Mouse (Mus musculus): Measurements from ENCODE around the gene Mtif3. TPM values are rescaled to one million over a fixed set of nuclear protein-coding genes. Genes with fewer than 3 reads are reported as not detected.
A peak's percentile ranks its signal among the peaks of the same experiment; 100 is the strongest.

The Mtif3 gene
- polyA plus RNA-seq, 1 experiment from 2014 or later = 30.0 TPM

- Histone ChIP-seq H3K9me3 (ENCODE audit: control insufficient read depth, low read length) (no peaks in the 10 kb centered on the region), H3K27ac (replicated peaks; ENCODE audit: low read depth, low read length) (no peak overlapping the region), H3K36me3 (ENCODE audit: control insufficient read depth, insufficient read depth, low read length) (no peaks in the 10 kb centered on the region), H3K4me2 (ENCODE audit: low read length) (no peak overlapping the region), H3K4me3 (replicated peaks; ENCODE audit: low read depth, low read length) (no peak overlapping the region), H3K27me3 (ENCODE audit: control insufficient read depth, insufficient read depth, low read length) (no peaks in the 10 kb centered on the region), H3K4me1 (ENCODE audit: control insufficient read depth, insufficient read depth, low read length) (peaks cover 14% of the 10 kb centered on the region; the same call in 1 of the 2 replicates), H3K9ac (replicated peaks; ENCODE audit: low read length) (no peak overlapping the region)
- ATAC-seq (ENCODE audit: low FRiP score, low TSS enrichment) (no peak), DNase-seq (no peak)
- WGBS = 37% methylated on average over 6 of the region's 6 CpGs
Measured at GRCm38 (mm10) chr5:146916806-146917205, 46.8 kb downstream of the Mtif3 start.

DNA sequence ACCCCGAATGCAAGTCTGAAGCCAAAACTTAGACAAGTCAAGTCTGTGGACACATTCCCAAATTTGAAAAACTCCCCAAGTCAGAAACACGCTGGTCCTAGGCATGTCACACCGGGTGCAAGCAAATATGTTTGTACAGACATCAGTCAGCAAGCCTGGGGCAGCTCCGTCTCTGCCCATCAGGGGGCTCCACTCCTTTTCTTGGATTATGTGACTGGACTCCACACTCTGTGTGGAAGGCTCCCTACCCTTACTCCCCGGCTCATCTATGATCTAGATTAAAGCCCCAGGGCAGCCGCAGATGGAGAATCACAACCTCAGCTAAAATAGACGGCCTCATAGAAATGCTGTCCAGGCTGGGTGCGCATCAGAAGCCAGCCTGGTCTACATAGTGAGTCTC lies 47.3 kb downstream of the Mtif3 start:
- DNase-seq (no peak), ATAC-seq (ENCODE audit: low FRiP score, low TSS enrichment) (no peak)
- Histone ChIP-seq H3K4me2 (ENCODE audit: low read length) (no peak overlapping the region), H3K4me1 (ENCODE audit: control insufficient read depth, insufficient read depth, low read length) (peaks cover 14% of the 10 kb centered on the region; the same call in 1 of the 2 replicates), H3K9ac (replicated peaks; ENCODE audit: low read length) (no peak overlapping the region), H3K27me3 (ENCODE audit: control insufficient read depth, insufficient read depth, low read length) (no peaks in the 10 kb centered on the region), H3K9me3 (ENCODE audit: control insufficient read depth, low read length) (no peaks in the 10 kb centered on the region), H3K36me3 (ENCODE audit: control insufficient read depth, insufficient read depth, low read length) (no peaks in the 10 kb centered on the region), H3K4me3 (replicated peaks; ENCODE audit: low read depth, low read length) (no peak overlapping the region), H3K27ac (replicated peaks; ENCODE audit: low read depth, low read length) (no peak overlapping the region)
- 70% methylated on average over 8 of the region's 8 CpGs for WGBS

DNA sequence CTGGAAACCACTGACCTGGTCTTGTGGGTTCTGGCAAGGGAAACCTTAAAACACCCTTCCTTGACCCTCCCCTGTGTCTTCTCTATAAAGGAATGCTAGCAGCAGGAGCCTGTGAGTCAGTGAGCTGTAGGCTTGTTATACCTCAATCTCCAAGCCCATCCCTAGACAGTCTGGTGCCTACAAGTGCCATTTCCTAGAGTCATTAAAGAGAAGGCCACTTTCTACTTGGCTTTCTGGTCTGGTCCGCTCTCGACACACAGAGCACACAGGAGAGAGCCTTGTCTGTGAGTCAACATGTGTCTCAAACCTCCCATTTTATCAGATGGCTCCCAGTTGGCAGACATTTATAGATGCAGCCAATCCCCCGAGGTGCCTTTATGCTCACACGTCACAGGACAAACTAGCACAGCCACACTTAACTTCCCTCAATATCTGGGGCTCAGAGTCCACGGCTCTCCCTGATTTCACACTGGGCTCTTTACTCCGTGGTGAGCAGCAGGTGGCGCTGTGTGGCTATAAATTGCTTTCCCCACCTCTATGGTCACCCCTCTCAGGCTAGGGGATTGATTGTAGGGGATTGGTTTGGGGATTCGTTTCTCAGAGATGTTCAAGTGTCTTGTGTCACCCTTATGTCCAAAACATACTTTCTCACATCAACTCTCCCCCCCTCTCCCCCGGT lies 49.4 kb downstream of the Mtif3 start:
- H3K4me1 ChIP-seq (ENCODE audit: control insufficient read depth, insufficient read depth, low read length) = no peaks in the 10 kb centered on the region
- H3K9me3 ChIP-seq (ENCODE audit: control insufficient read depth, low read length) = no peaks in the 10 kb centered on the region
- H3K27ac ChIP-seq (replicated peaks; ENCODE audit: low read depth, low read length) = no peak overlapping the region
- no peak overlapping the region for H3K4me3 ChIP-seq (replicated peaks; ENCODE audit: low read depth, low read length)
- no peak overlapping the region for H3K9ac ChIP-seq (replicated peaks; ENCODE audit: low read length)
- H3K4me2 ChIP-seq (ENCODE audit: low read length) = no peak overlapping the region
- no peaks in the 10 kb centered on the region for H3K36me3 ChIP-seq (ENCODE audit: control insufficient read depth, insufficient read depth, low read length)
- 28% methylated on average over 9 of the region's 9 CpGs for WGBS
- no peaks in the 10 kb centered on the region for H3K27me3 ChIP-seq (ENCODE audit: control insufficient read depth, insufficient read depth, low read length)
- DNase-seq (peak; percentile 85), ATAC-seq (ENCODE audit: low FRiP score, low TSS enrichment) (no peak)

DNA sequence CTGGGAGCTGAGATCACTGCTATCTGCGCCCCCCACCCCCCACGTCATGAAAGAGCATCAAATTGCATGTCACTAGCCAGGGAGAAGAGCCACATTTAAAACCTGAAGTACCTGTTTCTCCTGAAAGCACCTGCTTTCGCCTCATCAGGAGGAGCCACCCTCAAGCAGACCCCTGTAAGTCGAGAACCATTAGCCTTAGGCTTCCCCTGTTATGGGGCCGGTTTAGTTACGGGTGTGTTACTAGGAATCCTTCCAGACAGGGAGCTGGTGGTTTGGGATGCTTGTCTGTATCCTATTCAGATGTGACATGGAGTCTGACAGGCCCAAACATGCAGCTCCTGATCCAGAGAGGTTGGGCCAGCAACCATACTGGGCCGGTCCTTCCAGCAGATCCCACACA lies 50.2 kb downstream of the Mtif3 start:
- WGBS = 84% methylated on average over 7 of the region's 7 CpGs
- no peaks in the 10 kb centered on the region for H3K9me3 ChIP-seq (ENCODE audit: control insufficient read depth, low read length)

GRCm38 (mm10) chr5:146912206-146912605 lies 51.4 kb downstream of the Mtif3 start:
- H3K4me2 ChIP-seq (ENCODE audit: low read length) = no peak overlapping the region
- H3K36me3 ChIP-seq (ENCODE audit: control insufficient read depth, insufficient read depth, low read length) = no peaks in the 10 kb centered on the region
- no peaks in the 10 kb centered on the region for H3K9me3 ChIP-seq (ENCODE audit: control insufficient read depth, low read length)
- WGBS = 19% methylated on average over 9 of the region's 9 CpGs
- no peak overlapping the region for H3K9ac ChIP-seq (replicated peaks; ENCODE audit: low read length)
- ATAC-seq (ENCODE audit: low FRiP score, low TSS enrichment) (no peak), DNase-seq (no peak)
- no peak overlapping the region for H3K27ac ChIP-seq (replicated peaks; ENCODE audit: low read depth, low read length)
- H3K4me3 ChIP-seq (replicated peaks; ENCODE audit: low read depth, low read length) = no peak overlapping the region
- no peaks in the 10 kb centered on the region for H3K4me1 ChIP-seq (ENCODE audit: control insufficient read depth, insufficient read depth, low read length)
- peaks cover 5% of the 10 kb centered on the region; the same call in 1 of the 2 replicates for H3K27me3 ChIP-seq (ENCODE audit: control insufficient read depth, insufficient read depth, low read length)

More for the DNA sequence above, 50.2 kb downstream of the Mtif3 start:
- DNase-seq (no peak), ATAC-seq (ENCODE audit: low FRiP score, low TSS enrichment) (no peak)
- Histone ChIP-seq H3K27ac (replicated peaks; ENCODE audit: low read depth, low read length) (no peak overlapping the region), H3K4me1 (ENCODE audit: control insufficient read depth, insufficient read depth, low read length) (no peaks in the 10 kb centered on the region), H3K4me2 (ENCODE audit: low read length) (no peak overlapping the region), H3K9ac (replicated peaks; ENCODE audit: low read length) (no peak overlapping the region), H3K4me3 (replicated peaks; ENCODE audit: low read depth, low read length) (no peak overlapping the region), H3K27me3 (ENCODE audit: control insufficient read depth, insufficient read depth, low read length) (no peaks in the 10 kb centered on the region), H3K36me3 (ENCODE audit: control insufficient read depth, insufficient read depth, low read length) (no peaks in the 10 kb centered on the region)

DNA sequence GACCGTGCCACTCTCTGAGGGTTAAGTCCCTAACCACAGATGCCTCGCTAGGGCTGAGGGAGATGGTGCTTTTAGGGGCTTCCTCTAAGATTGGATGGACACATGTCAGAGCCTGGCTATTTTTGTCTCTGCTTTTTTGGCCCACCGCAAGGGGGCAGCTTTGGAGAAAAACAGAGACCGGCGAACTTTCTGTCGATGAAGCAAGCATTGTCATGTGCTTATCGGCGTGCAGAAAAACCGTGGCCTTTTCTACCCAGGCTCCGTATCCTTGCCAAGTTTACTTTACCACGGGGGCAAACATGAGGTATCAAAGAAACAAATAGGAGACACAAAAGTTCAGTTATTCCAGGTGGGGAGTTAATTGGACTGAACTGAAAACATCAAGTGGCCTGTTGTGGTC lies 55.0 kb downstream of the Mtif3 start:
- Histone ChIP-seq H3K27me3 (ENCODE audit: control insufficient read depth, insufficient read depth, low read length) (peaks cover 7% of the 10 kb centered on the region; the same call in 1 of the 2 replicates), H3K4me2 (ENCODE audit: low read length) (no peak overlapping the region), H3K4me3 (replicated peaks; ENCODE audit: low read depth, low read length) (no peak overlapping the region), H3K4me1 (ENCODE audit: control insufficient read depth, insufficient read depth, low read length) (no peaks in the 10 kb centered on the region), H3K9me3 (ENCODE audit: control insufficient read depth, low read length) (no peaks in the 10 kb centered on the region), H3K9ac (replicated peaks; ENCODE audit: low read length) (no peak overlapping the region), H3K27ac (replicated peaks; ENCODE audit: low read depth, low read length) (no peak overlapping the region), H3K36me3 (ENCODE audit: control insufficient read depth, insufficient read depth, low read length) (no peaks in the 10 kb centered on the region)
- WGBS = 50% methylated on average over 11 of the region's 11 CpGs
- ATAC-seq (ENCODE audit: low FRiP score, low TSS enrichment) (no peak), DNase-seq (no peak)

- Histone ChIP-seq H3K4me2 (ENCODE audit: low read length) (no peak overlapping the region), H3K27me3 (ENCODE audit: control insufficient read depth, insufficient read depth, low read length) (peaks cover 7% of the 10 kb centered on the region; the same call in 1 of the 2 replicates), H3K27ac (replicated peaks; ENCODE audit: low read depth, low read length) (no peak overlapping the region), H3K36me3 (ENCODE audit: control insufficient read depth, insufficient read depth, low read length) (no peaks in the 10 kb centered on the region), H3K9ac (replicated peaks; ENCODE audit: low read length) (no peak overlapping the region), H3K4me3 (replicated peaks; ENCODE audit: low read depth, low read length) (no peak overlapping the region), H3K4me1 (ENCODE audit: control insufficient read depth, insufficient read depth, low read length) (no peaks in the 10 kb centered on the region), H3K9me3 (ENCODE audit: control insufficient read depth, low read length) (no peaks in the 10 kb centered on the region)
- DNase-seq (no peak), ATAC-seq (ENCODE audit: low FRiP score, low TSS enrichment) (no peak)
- 48% methylated on average over 5 of the region's 5 CpGs for WGBS
Measured at GRCm38 (mm10) chr5:146907533-146907932, 56.1 kb downstream of the Mtif3 start.

- no peaks in the 10 kb centered on the region for H3K36me3 ChIP-seq (ENCODE audit: control insufficient read depth, insufficient read depth, low read length)
- H3K27me3 ChIP-seq (ENCODE audit: control insufficient read depth, insufficient read depth, low read length) = peaks cover 7% of the 10 kb centered on the region; the same call in 1 of the 2 replicates
- H3K9ac ChIP-seq (replicated peaks; ENCODE audit: low read length) = no peak overlapping the region
- H3K4me2 ChIP-seq (ENCODE audit: low read length) = peak overlapping the region; percentile 15
- H3K27ac ChIP-seq (replicated peaks; ENCODE audit: low read depth, low read length) = no peak overlapping the region
- no peak overlapping the region for H3K4me3 ChIP-seq (replicated peaks; ENCODE audit: low read depth, low read length)
- no peaks in the 10 kb centered on the region for H3K4me1 ChIP-seq (ENCODE audit: control insufficient read depth, insufficient read depth, low read length)
- ATAC-seq (ENCODE audit: low FRiP score, low TSS enrichment) (no peak; the same call in 1 of the 2 replicates), DNase-seq (peak; percentile 92)
- 28% methylated on average over 14 of the region's 14 CpGs for WGBS
- H3K9me3 ChIP-seq (ENCODE audit: control insufficient read depth, low read length) = no peaks in the 10 kb centered on the region
Measured at GRCm38 (mm10) chr5:146905486-146906172, 58.0 kb downstream of the Mtif3 start.

DNA sequence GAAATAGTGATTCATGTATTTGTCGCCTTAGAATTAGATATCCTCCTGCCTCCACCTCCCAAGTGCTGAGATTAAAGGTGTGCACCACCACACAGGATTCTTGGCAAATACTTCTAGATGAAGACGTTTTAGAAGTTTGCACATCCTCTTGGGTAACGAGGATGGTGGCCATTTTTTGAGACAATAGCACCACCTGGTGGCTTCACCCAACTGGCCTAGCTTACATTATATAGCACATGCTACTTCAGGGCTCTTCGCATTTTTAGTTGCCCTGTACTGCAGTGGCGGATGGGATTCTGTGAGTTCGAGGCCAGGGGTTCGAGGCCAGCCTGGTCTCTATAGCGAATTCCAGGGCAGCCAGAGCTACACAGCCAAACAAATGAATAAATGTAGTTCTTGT lies 59.2 kb downstream of the Mtif3 start:
- ATAC-seq (ENCODE audit: low FRiP score, low TSS enrichment) = peak; percentile 46; the same call in 1 of the 2 replicates
- 32% methylated on average over 8 of the region's 8 CpGs for WGBS

More for the DNA sequence above, 59.2 kb downstream of the Mtif3 start:
- Histone ChIP-seq H3K4me2 (ENCODE audit: low read length) (no peak overlapping the region), H3K36me3 (ENCODE audit: control insufficient read depth, insufficient read depth, low read length) (no peaks in the 10 kb centered on the region), H3K9me3 (ENCODE audit: control insufficient read depth, low read length) (no peaks in the 10 kb centered on the region), H3K9ac (replicated peaks; ENCODE audit: low read length) (no peak overlapping the region), H3K27ac (replicated peaks; ENCODE audit: low read depth, low read length) (no peak overlapping the region), H3K27me3 (ENCODE audit: control insufficient read depth, insufficient read depth, low read length) (peaks cover 7% of the 10 kb centered on the region; the same call in 1 of the 2 replicates), H3K4me1 (ENCODE audit: control insufficient read depth, insufficient read depth, low read length) (no peaks in the 10 kb centered on the region), H3K4me3 (replicated peaks; ENCODE audit: low read depth, low read length) (no peak overlapping the region)
- DNase-seq = peak; percentile 91
